Mouse (Mus musculus): ENCODE data around the gene Gm29110. TPM values are rescaled to one million over a fixed set of nuclear protein-coding genes. Genes with fewer than 3 reads are reported as not detected.
"Not testable (repeated sequence)": the region's sequence is repeated elsewhere in the genome, so short reads cannot be mapped to it uniquely, and the experiment has no call there.

The Gm29110 gene
- polyA plus RNA-seq (2014; fragmentation: Nextera tagmentation; extraction: Ambion mirVana): not detected in 2 replicates

DNA sequence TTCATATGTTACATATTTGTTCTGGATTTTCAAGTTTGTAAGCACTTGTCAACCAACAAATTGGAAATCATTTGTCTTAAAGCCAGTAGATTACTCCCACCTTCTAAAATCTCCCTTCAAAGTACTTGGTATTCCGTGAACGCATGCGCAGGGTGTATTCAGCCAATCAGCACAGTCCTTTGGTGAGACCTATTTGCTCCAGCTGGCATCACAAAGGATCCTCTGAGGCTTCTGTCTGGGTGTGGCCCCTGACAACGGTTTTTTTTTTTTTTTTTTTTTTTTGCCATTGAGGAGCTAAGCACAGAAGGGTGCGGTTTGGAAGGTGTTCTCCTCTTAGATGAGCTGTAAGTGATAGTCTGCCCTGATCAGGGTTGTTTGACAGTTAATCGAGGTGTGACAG is at the start of gene Gm29110:
TSS of gene Gm29110 (plus strand) at position 301 of the 400 bp plus-strand sequence.
- H3K4me1 ChIP-seq (replicated peaks; ENCODE audit: control insufficient read depth, insufficient read depth, low read length); ATAC-seq (replicated peaks; ENCODE audit: low FRiP score, low TSS enrichment, low read depth); H3K4me2 ChIP-seq (ENCODE audit: low read length); H3K9ac ChIP-seq (ENCODE audit: low read length); H3K27ac ChIP-seq (ENCODE audit: low read depth); DNase-seq (ENCODE audit: low spot score); H3K4me3 ChIP-seq (ENCODE audit: low read depth, low read length); H3K36me3 ChIP-seq (ENCODE audit: control insufficient read depth, insufficient read depth, low read length); H3K9me3 ChIP-seq (ENCODE audit: control insufficient read depth, low read length); H3K27me3 ChIP-seq (replicated peaks; ENCODE audit: control insufficient read depth, insufficient read depth, low read length): not testable (repeated sequence)
- no CpG with 5 or more reads among the region's 6 CpGs for WGBS

Other genes with a start within 250 kb of the Gm29110 start
- not detected in 2 replicates for gene Gm21913, start 153.4 kb downstream of the Gm29110 start, polyA plus RNA-seq (2014; fragmentation: Nextera tagmentation; extraction: Ambion mirVana)